Mouse (Mus musculus): Measurements from ENCODE around the gene Thrb.
"Not testable (repeated sequence)": the region's sequence is repeated elsewhere in the genome, so short reads cannot be mapped to it uniquely, and the experiment has no call there.

Gene Thrb

GRCm38 (mm10) chr14:17934779-17935178 lies 274.7 kb downstream of the Thrb start:
- not testable (repeated sequence) for DNase-seq (ENCODE audit: low spot score in 2 of 2)

DNA sequence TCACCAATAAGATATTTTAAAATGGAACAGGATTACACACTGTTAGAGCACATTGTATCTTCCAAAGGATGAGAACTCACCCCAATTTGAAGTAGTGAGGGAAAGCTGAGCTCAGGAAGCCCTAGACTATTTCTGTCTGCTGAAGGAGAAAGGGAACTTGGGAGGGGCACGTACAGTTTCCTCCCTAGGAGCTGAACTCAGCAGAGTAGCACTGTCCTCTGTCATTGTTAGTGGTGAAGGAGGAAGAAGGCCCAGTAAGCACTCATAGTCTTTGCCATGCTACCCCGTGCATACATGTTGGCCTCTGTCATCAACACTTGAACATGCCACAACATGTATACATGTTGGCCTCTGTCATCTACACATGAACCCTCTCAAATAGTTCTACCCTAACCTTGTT lies 294.0 kb downstream of the Thrb start:
- no peak for DNase-seq (ENCODE audit: low spot score in 2 of 2)

GRCm38 (mm10) chr14:17959901-17960300 lies 299.8 kb downstream of the Thrb start:
- no peak for DNase-seq (ENCODE audit: low spot score in 2 of 2)

GRCm38 (mm10) chr14:17967117-17967726 lies 307.2 kb downstream of the Thrb start:
- no peak for DNase-seq (ENCODE audit: low spot score in 2 of 2)

DNA sequence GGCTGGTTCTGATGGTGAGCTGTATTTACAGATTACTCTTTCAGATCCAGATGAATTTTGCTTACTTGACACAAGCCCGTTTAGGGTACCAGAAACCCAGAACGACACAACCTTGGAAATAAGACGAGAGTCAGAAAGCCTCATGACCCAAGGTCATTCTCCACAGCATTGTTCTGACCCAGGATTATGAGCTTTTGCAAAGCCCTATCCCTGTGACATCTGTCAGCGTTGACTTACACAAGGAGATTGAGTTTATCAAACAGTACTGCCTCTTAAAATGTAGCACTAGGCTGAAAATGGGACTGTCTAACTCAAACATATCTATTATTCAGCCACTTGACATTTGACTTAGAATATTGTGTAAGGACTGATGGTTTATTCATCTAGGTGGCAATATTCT lies 312.1 kb downstream of the Thrb start:
- no peak for DNase-seq (ENCODE audit: low spot score in 2 of 2)

DNA sequence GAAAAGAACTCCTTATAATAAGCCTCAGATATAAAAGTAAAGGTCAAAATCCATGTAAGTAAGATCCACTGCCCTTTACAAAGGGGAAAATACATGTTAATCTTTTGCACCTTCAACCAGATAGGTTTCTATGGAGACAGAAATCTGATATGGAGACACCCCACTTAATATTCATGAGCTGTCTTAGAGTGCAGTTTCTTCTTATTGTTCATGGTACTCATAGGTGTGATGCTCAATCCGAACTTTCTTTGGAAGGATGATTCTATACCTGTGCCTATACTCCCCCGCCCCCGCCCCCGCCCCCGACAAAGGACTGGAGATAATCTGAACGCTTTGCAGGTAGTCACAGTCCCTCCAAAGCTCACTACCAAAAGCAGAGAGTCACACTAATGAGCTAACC lies 312.6 kb downstream of the Thrb start:
- DNase-seq (ENCODE audit: low spot score in 2 of 2): no peak

- DNase-seq (ENCODE audit: low spot score in 2 of 2): no peak
Observed at GRCm38 (mm10) chr14:17975786-17976185, 315.7 kb downstream of the Thrb start.

DNA sequence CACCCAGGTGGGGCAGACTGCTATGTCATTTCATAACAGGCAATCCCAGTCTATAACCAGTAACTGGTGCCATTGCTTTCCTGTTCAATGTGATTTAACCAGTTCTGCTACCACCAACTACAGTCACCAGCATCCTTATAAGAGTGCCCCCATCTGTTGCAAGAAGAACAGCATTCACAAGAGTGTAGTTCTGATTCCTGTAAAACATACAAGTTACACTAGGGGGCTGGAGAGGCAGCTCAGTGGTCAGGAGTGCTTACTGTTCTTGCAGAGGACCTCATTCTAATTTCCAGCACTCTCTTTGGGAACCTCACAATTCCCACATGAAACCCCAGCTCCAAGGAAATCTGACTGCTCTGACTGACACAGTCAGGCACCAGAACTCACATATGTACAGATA lies 318.2 kb downstream of the Thrb start:
- DNase-seq (ENCODE audit: low spot score in 2 of 2): no peak

- no peak for DNase-seq (ENCODE audit: low spot score in 2 of 2)
Observed at GRCm38 (mm10) chr14:17981258-17981657, 321.2 kb downstream of the Thrb start.

- DNase-seq (ENCODE audit: low spot score in 2 of 2): no peak
Observed at GRCm38 (mm10) chr14:17982017-17982416, 322.0 kb downstream of the Thrb start.

DNA sequence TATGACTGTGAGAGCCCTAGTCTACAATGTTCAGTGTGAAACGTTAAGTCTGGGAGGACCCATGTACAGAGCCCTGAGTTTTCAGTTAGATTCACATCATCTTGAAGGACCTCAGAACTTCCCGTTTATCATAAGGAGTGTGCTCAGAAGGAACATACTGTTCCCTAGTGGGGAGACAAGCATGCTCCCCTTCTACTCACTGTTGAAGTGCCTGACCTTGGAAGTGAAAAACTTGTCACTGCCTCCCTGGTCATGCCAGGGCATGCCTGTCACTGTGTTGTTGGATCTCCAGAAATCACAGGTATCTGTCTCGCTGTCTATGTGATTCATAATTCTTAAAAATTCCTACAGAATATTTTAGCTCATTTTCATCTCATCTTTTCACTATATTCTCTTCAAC lies 323.3 kb downstream of the Thrb start:
- no peak for DNase-seq (ENCODE audit: low spot score in 2 of 2)

GRCm38 (mm10) chr14:17983839-17984238 lies 323.8 kb downstream of the Thrb start:
- DNase-seq (ENCODE audit: low spot score in 2 of 2): no peak

DNA sequence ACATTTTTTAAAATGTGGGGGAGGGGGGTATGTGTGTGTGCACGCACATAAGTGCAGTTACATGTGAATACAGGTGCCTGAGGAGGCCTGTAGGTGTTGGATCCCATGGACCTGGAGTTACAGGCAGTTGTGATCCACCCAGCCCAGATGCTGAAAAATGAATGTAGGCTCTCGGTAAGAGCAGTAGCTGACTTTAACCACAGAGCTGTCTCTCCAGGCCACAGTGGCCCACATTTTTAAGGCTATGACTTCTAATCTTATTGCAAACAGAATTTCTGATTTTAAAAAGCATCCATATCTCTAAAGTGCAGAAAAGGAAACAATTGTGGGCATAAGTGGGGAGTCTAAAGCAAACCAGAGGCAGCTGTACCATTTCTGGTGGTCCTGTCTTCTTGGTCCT lies 328.5 kb downstream of the Thrb start:
- no peak for DNase-seq (ENCODE audit: low spot score in 2 of 2)

- no peak for DNase-seq (ENCODE audit: low spot score in 2 of 2)
Observed at GRCm38 (mm10) chr14:17989182-17989581, 329.1 kb downstream of the Thrb start.

DNA sequence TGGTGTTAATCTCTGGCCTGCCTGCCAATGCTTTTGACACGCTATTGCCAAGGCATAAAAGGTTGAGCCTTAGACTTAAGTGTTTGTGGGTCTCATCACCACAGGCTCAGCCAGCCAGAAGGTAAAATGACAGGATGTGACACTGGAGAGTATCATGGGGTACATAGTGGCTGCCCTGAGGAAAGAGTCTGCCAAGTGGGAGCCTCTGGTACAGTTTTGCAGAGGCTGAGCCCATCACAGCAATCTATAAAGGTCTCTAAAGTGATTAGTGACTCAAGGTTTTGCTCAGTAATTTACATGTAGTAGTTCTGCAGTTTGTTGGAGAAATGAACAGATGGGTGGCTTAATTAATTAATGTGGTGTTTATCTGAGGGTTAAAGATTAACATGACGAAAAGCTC lies 330.1 kb downstream of the Thrb start:
- no peak for DNase-seq (ENCODE audit: low spot score in 2 of 2)

DNA sequence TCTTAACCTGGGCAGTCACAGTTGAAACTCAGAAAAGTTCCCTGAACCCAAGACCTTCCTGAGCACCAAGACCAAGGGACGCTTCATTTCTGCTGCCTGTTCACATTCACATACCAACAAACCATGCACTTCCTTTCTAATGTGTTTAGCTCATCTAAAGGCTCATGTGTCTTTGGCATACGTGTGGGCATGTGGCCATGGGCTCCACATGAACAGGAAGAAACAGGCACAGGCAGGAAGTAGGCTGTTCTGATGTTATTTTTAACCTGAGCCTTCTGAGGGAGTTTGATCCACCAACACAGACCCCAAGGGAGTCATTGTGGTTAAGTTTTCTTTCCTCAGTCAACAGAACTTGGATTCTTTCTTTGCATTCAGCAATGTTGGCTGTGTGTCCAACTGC lies 341.8 kb downstream of the Thrb start:
- no peak for DNase-seq (ENCODE audit: low spot score in 2 of 2)

- DNase-seq (ENCODE audit: low spot score in 2 of 2): no peak
Observed at GRCm38 (mm10) chr14:18003686-18004085, 343.6 kb downstream of the Thrb start.

DNA sequence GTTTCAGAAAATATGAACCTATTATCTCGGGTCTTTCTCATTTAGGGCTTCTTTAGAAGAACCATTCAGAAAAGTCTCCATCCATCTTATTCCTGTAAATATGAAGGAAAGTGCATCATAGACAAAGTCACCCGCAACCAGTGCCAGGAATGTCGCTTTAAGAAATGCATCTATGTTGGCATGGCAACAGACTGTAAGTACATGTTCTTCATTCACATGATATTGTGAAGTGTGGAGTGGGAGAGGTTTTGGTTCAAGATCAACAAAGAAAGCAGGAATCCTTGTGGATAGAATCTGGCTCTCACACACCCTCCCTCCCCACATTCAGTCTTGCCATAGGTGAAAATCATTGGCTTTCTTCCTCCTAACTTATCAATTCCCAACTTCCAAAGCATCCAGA lies 348.5 kb downstream of the Thrb start:
- DNase-seq (ENCODE audit: low spot score in 2 of 2): no peak

DNA sequence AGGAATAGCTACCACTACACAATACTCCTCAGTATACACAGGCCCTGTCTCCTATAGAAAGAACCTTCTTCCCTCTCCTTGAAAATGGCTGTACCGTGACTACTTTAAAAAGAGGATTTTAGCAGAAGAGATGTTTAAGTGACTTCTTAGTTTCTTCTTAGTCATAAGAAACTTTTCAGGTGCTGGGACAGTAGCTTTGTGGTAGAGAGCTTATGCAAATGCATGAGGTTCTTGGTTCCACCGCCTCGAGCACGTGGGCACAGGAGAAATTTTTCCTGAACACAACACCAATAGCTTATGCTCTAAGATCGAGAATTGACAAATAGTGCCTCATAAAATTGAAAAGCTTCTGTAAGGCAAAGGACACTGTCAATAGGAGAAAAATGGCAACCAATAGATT lies 356.5 kb downstream of the Thrb start:
- DNase-seq (ENCODE audit: low spot score in 2 of 2): no peak

GRCm38 (mm10) chr14:18020128-18020527 lies 360.1 kb downstream of the Thrb start:
- DNase-seq (ENCODE audit: low spot score in 2 of 2): no peak

GRCm38 (mm10) chr14:18020636-18021035 lies 360.6 kb downstream of the Thrb start:
- DNase-seq (ENCODE audit: low spot score in 2 of 2): no peak

- no peak for DNase-seq (ENCODE audit: low spot score in 2 of 2)
Observed at GRCm38 (mm10) chr14:18021726-18022125, 361.7 kb downstream of the Thrb start.

- DNase-seq (ENCODE audit: low spot score in 2 of 2): no peak
Observed at GRCm38 (mm10) chr14:18022351-18022750, 362.3 kb downstream of the Thrb start.

- no peak for DNase-seq (ENCODE audit: low spot score in 2 of 2)
Observed at GRCm38 (mm10) chr14:18027867-18028266, 367.8 kb downstream of the Thrb start.

Measured in urinary bladder, postnatal 4 days (tissue).